Mouse (Mus musculus): ENCODE data around the gene Krt23.

Gene Krt23

GRCm38 (mm10) chr11:99454044-99454443 is 38.9 kb downstream of the Krt23 start:
- no peak for DNase-seq (ENCODE audit: low spot score)

- DNase-seq (ENCODE audit: low spot score) = no peak
Observed at GRCm38 (mm10) chr11:99448769-99449168, 44.2 kb downstream of the Krt23 start.

DNA sequence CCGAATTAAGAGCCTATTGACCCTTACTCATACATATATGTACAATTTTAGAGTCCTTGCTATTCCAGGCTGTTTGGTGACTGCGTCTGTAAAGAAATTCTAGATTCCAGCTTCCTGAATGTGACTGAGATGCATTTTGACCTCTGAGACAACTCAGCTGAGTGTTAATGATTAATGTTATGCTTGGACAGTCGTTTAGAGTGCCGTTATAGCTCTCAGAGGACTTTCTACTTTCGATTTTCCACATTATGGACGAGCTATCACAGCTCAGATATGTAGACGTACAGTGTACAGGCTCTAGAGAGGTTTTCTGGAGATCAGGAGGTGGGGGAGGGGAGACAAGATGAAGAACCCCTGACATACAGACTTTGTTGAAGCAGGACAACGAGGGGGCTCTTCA is 51.7 kb downstream of the Krt23 start:
- no peak for DNase-seq (ENCODE audit: low spot score)

DNA sequence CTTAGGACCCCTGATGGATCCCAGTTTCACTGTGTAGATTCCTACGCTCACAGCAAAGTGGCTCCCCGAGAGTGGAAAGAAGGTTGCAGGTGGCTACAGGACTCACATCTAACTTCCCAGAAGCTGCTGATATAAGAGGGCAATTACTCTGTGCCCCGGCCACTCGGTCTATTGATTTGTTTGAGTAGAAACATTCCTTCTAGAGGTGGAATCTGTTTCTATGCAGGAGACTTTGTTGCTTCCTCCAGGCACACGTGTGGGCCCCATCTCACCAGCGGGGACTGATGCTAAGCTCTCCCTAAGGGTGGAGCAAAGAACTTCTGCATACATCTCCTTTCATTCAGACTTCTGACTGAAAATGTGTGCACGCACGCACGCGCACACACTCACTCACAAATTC is 53.5 kb downstream of the Krt23 start:
- DNase-seq (ENCODE audit: low spot score) = no peak

GRCm38 (mm10) chr11:99437972-99438371 is 55.0 kb downstream of the Krt23 start, which contains the start of gene Krt20:
TSS of gene Krt20 (minus strand) at chr11:99438150.
- no peak for DNase-seq (ENCODE audit: low spot score)

GRCm38 (mm10) chr11:99436625-99437024 is 56.3 kb downstream of the Krt23 start:
- DNase-seq (ENCODE audit: low spot score) = no peak

GRCm38 (mm10) chr11:99430670-99431069 is 62.3 kb downstream of the Krt23 start:
- DNase-seq (ENCODE audit: low spot score) = no peak

Data from lung, postnatal 25 days (tissue).